Mouse (Mus musculus) gastrocnemius, adult 2 months (tissue): ENCODE data around the gene Lims1. TPM values are rescaled to one million over a fixed set of nuclear protein-coding genes. Genes with fewer than 3 reads are reported as not detected.
A peak's percentile ranks its signal among the peaks of the same experiment; 100 is the strongest.

Source experiments
- DNase-seq: peaks from one replicate; pipeline ENCODE4 v3.0.0; 2022
- H3K27ac ChIP-seq: fragments of 200-600 bp; 2 replicates; pipeline ENCODE4 v1.8.1; 2022; ENCODE audit warnings: mild to moderate bottlenecking
- H3K4me3 ChIP-seq: fragments of 200-600 bp; 2 replicates; pipeline ENCODE4 v1.8.1; 2022; ENCODE audit warnings: mild to moderate bottlenecking, moderate library complexity
- CTCF ChIP-seq: fragments of 200-600 bp; IDR thresholded peaks from 2 replicates; pipeline ENCODE4 v1.8.1; 2022; ENCODE audit warnings: antibody characterized with exemption, mild to moderate bottlenecking, moderate library complexity
- intact Hi-C: fragments of 180-260 bp; cut with DNase I; formaldehyde crosslinking; loops from one replicate; pipeline ENCODE4 v1.15.1; 2025
- total RNA-seq, 2 experiments: library from RNA; stranded (reverse); gene quantifications; 2 replicates each; pipeline ENCODE4 v1.2.3; 2021

Gene Lims1
- total RNA-seq, 2 experiments from 2014 or later = 36.1 to 54.7 TPM

DNA sequence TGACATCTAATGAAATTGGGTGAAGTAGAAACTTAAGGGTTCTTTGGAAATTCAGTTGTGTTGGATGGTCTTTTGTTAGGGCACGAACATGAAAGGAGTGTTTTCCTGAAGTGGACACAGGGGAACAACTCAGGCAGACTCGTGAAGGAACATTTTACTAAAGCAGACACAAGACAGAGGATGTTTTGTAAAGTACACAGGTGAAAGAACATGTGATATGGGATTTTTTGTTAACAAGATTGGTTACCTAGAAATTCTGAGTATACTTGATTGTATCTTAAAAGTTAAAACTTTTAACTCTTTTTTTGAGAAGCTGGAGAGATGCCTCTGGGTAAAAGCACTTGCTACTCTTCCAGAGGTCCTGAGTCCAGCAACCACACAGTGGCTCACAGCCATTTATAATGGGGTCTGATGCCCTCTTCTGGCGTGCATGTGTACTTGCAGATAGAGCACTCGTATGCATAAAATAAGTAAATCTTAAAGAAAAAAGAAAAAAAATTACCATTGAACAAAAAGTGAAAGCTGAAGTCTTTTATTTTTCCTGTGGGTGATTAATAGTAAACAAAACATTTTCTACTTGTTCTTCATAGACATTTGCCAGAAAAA is 54.4 kb downstream of the Lims1 start:
- DNase-seq = peak; percentile 47
- TF ChIP-seq CTCF = peak; percentile 82
- H3K27ac ChIP-seq = no peak overlapping the region
- intact Hi-C loops = no loop called here
- H3K4me3 ChIP-seq = no peak overlapping the region

DNA sequence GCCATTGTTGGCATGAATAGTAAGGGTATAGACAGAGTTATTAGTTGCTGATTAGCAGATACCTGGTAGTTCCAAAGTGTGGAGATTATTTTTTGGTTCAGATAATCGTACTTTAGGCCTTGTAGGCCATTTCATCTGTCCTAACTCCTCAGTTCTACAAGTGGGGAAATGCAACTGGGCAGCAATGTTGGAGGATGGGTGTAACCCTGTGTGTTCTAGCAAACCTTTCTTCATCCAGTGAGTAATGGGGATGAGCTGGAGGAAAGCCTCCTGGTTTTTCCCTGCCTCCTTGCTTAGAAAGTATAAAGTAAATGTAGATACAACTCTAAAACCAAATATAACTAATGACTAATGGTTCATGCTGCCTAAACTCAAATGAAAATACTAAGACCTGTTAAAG is 55.1 kb downstream of the Lims1 start:
- H3K4me3 ChIP-seq = no peak overlapping the region
- TF ChIP-seq CTCF = no peak
- no peak for DNase-seq
- peak overlapping the region; percentile 4; the same call in 1 of the 2 replicates for H3K27ac ChIP-seq
- intact Hi-C loops = no loop called here

DNA sequence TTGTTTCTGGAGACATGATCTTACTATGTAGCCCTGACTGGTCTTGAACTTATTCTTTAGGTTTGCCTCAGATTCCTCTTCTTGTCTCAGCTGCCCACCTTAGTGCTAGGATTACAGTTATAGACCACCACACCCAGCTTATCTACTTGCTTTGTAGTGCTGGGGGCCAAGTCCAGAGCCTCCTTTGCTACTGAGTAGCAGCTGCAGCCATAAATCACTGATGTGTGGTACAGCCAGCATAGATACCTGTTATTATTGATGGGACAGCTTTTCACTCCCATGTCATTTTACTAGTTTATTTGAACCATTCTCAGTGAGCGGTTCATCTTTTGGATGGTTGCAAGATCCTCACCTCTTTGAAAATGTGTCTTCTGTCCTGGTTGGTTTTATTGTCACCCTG is 56.4 kb downstream of the Lims1 start:
- intact Hi-C loops = no loop called here

DNA sequence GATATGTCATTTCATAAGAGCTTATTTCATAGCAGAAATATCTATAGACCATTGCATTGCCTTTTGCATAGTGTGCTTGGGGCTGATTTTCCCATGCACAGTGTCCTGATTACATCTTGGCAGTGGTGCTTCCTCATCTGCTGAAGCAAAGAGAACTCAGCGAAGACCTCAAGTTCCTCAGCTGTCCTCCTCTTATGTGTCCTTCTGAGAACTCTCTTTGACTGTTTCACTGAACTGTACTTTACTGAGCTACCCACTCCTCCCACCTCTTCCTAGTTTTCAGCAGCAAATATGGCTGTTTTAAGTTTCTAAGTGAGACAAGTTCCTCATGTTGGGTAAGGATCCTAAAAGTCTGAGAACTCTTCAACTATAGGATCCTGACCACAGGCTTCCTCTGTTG is 58.6 kb downstream of the Lims1 start:
- DNase-seq = no peak
- Histone ChIP-seq H3K27ac (peak overlapping the region; percentile 76), H3K4me3 (no peak overlapping the region)
- intact Hi-C loops = no loop called here
- TF ChIP-seq CTCF = no peak

More for the DNA sequence above, 56.4 kb downstream of the Lims1 start:
- no peak for DNase-seq
- Histone ChIP-seq H3K4me3 (no peak overlapping the region), H3K27ac (no peak overlapping the region)
- no peak for TF ChIP-seq CTCF

DNA sequence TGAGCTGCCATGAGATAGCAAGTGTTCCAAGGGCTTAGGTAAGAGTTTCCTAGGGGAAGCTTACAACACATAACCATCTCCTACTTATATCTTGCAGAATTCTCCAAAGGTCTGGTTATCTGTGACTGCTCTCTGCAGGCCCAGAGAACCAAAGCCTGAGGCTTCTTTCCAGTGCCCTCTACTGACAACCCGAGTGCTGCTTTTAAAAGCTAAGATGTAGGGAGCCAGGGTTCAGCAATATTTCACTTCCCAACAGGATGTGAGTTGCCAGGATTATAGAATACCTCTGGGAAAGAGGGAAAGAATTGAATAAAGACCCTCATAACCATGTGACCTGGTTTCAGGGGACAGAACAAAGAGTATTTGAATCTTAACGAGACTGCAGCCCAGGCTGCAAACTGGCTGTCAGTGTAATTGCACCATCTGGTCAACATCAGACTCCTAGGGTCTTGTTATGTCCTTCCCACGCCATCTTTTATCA is 59.4 kb downstream of the Lims1 start:
- intact Hi-C loops = no loop called here
- Histone ChIP-seq H3K27ac (peak overlapping the region; percentile 76), H3K4me3 (no peak overlapping the region; the same call in 1 of the 2 replicates)
- peak; percentile 2; the same call in 1 of the 2 replicates for TF ChIP-seq CTCF
- DNase-seq = no peak

DNA sequence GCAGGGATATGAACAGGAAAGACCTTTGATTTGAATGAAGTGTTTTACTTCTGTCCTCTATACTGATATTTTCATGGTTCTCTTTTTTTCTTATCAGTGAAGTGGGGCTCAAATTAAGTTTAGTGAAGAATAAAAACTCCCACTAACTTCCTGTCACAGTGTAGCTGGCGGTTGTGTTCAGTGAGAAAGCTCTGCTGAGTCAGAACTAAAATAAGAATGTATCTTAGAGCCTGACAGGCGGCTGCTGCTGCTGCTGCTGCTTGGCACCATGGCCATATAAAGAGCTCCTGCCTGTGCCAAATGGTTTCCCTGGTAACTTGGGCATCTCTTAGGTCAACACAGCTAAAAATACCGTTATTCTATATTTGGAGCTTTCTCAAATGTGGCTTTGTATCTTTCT is 60.0 kb downstream of the Lims1 start:
- DNase-seq = peak; percentile 58
- H3K4me3 ChIP-seq = no peak overlapping the region; the same call in 1 of the 2 replicates
- intact Hi-C loops = no loop called here
- H3K27ac ChIP-seq = peak overlapping the region; percentile 76
- TF ChIP-seq CTCF = no peak

DNA sequence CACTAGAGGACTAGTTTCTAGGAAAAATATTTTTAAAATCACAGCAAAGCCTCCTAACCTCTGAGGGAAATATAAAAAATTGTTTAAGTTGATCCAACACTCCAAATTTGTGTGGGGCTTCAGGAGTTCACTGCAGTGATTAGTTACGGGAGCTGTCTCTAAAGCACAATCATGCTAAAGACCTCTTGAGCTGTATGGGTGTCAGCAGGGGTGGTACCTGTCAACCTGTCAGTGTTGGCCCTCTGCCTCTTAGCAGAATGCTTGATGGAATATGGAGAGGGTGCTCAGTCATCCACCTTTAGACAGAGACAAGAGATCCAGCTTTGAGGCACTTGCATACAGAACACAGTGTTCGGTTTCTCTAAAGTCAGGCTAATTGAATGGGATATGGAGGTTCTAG is 60.5 kb downstream of the Lims1 start:
- Histone ChIP-seq H3K27ac (peak overlapping the region; percentile 76), H3K4me3 (no peak overlapping the region; the same call in 1 of the 2 replicates)
- DNase-seq = no peak
- intact Hi-C loops = no loop called here
- no peak for TF ChIP-seq CTCF

DNA sequence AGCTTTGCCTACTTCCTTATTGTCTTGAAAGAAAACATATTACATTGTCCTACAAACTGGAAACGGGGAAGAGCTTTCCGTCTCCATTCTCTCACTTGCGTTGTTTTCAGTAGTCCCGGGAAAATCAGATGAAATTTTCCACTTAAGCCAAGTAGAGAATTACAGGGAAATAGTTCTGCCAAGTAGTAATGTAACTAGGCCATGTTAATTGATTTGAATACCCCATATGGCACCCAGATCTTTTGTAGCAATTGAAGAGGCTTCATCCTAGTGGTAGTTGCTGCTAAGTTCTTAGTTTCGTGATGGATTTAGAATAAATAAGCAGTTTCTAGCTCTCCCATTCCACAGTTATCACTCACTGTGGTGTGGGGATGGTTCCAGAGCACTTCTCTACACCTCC is 62.4 kb downstream of the Lims1 start:
- H3K4me3 ChIP-seq = no peak overlapping the region
- intact Hi-C loops = no loop called here

DNA sequence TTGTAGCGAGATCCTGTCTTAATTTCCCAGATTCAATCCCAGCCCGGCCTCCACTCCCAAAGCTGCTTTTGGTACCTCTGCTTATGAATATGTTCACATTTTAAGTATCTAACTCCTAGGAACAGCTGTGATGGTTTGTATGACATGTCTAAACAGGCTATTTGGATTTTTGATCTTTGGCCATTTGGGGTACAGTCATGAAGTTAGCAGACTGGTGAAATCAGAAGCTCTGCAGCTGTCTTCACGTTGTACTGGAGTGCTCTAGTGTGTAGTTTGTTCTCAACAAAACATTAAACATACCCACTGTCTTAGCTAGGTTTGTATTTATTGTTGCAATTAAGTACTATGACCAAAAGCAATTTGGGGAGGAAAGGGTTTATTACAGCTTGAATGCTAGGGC is 63.7 kb downstream of the Lims1 start:
- intact Hi-C loops = no loop called here
- TF ChIP-seq CTCF = no peak
- H3K27ac ChIP-seq = no peak overlapping the region
- no peak for DNase-seq
- no peak overlapping the region for H3K4me3 ChIP-seq

More for the DNA sequence above, 62.4 kb downstream of the Lims1 start:
- DNase-seq = no peak
- TF ChIP-seq CTCF = no peak
- no peak overlapping the region for H3K27ac ChIP-seq

DNA sequence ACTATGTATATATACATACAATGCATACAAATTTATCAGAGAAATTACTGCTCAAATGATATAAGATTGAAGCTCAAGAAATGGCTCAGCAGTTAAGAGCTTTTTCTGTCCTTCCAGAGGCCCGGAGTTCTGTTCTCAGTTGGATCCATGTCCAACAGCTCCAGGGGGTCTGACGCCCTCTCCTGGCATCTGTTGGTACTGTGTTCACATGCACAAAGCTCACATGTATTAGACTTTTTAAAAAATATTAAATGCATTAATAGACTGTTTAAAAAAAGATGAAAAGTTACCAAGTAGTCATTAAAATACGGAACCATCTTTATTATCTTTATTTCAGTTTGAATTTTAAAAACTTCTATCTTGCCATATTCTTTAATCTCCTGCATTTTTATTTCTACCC is 65.4 kb downstream of the Lims1 start:
- intact Hi-C loops = no loop called here
- TF ChIP-seq CTCF = peak; percentile 32; the same call in 1 of the 2 replicates

DNA sequence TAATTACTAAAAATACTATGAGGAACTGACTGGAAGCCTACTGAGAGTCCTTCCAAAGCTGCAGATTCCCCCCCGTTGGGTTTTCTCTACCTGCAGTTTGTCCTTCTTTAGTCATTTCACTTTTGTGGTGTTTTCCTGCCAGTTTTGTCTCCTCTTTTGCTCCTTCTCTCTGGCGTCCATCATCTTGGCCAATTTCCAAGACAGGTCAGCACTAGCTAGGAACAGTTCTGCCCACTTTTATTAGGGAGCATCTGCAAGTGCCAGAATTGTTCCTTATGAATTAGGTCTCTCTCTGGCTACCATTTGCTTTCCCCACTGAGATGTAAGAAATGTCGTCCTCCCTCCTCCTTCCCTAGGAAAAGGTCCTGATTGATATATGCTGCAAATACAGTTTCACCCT is 65.9 kb downstream of the Lims1 start:
- intact Hi-C loops = no loop called here
- H3K4me3 ChIP-seq = no peak overlapping the region
- DNase-seq = no peak
- H3K27ac ChIP-seq = no peak overlapping the region
- no peak for TF ChIP-seq CTCF

More for the DNA sequence above, 65.4 kb downstream of the Lims1 start:
- Histone ChIP-seq H3K27ac (no peak overlapping the region), H3K4me3 (no peak overlapping the region)
- DNase-seq = no peak

DNA sequence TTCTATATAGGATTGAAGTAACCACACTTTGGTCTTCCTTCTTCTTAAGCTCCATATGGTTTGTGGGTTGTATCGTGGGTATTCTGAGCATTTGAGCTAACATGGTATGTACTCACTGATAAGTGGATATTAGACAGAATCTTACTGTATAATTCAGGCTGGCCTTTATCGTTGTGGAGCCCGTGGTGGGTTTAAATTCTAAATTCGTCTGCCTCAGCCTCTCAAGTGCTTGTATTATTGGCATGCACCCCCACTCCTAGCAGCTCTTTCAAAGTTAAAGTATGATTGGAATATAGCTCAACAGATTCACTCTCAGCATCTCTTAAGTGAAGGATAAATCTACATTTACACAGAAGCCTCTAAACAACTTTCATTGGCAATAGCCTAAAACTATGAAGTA is 69.2 kb downstream of the Lims1 start:
- no peak for TF ChIP-seq CTCF
- H3K27ac ChIP-seq = peak overlapping the region; percentile 90; the same call in 1 of the 2 replicates
- intact Hi-C loops = no loop called here
- H3K4me3 ChIP-seq = no peak overlapping the region
- no peak for DNase-seq

DNA sequence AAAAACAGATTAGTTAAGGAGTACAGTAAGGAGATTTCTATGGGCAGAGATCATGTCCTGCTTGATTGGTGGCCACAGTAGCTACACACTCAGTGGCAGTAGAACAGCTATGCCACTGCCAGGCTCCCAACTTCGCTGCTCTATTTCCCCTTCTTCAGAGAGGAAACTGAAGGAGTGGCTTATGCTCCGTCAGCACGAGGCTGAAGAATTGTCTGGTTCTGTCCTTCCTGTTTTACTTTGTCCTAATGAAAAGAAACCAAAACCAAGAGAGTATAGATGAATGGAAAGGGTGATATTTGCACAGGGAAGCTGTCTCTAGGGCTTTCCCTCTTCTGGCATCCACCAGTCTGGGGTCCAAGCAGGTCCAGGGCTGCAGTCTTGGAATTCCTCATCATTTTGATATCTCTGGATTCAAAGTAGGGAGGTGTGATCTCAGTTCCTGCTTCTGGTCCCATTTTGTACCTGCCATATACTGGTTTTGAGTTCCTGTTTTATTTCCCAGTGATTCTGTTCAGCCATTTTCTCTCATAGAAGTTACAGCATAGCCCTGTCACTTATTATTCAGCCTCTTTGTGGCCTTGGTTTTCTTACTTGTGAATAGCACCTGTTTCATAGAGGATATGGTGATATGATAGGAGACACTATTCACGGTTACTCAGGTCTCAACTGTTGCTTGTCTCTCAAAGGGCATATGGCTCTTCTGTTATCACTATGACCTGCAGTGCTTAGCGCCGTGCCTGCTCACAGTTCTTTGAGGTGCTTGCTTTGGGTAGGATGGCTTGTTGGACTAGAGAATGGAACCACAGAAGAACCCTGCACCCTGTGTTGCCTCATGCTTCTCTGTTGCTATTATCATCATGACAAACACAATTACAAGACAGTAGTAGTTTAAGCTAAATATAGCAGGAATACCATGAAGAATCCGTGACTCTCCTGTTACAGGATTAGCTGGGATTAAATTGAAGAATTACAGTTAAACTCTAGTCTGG is 70.1 kb downstream of the Lims1 start:
- TF ChIP-seq CTCF = no peak
- intact Hi-C loops = no loop called here
- Histone ChIP-seq H3K27ac (peak overlapping the region; percentile 90), H3K4me3 (peak overlapping the region; percentile 66; the same call in 1 of the 2 replicates)
- no peak for DNase-seq
